Mouse (Mus musculus) stomach, postnatal 0 days (tissue): ENCODE results near the gene Myo1a. TPM values are rescaled to one million over a fixed set of nuclear protein-coding genes. Genes with fewer than 3 reads are reported as not detected.
"Not testable (repeated sequence)": the region's sequence is repeated elsewhere in the genome, so short reads cannot be mapped to it uniquely, and the experiment has no call there.

Source experiments
- ATAC-seq: fragments of 200-750 bp; cut with Nextera tagmentation; 2 replicates; pipeline ENCODE4 v1.8.0; 2017; ENCODE audit not compliant: low FRiP score, low TSS enrichment
- DNase-seq: peaks from one replicate; pipeline ENCODE4 v3.0.0-alpha.2; 2016; ENCODE audit warnings: low spot score
- H3K27ac ChIP-seq: fragments of 300-500 bp; sonication (generic); replicated peaks from 2 replicates; pipeline ENCODE4 v1.5.1; 2014; ENCODE audit warnings: mild to moderate bottlenecking, control low read depth
- H3K27me3 ChIP-seq: fragments of 300-500 bp; sonication (generic); 2 replicates; pipeline ENCODE4 v1.6.1; 2014; ENCODE audit warnings: low read length; ENCODE audit not compliant: control insufficient read depth, insufficient read depth
- H3K36me3 ChIP-seq: fragments of 300-500 bp; sonication (generic); 2 replicates; pipeline ENCODE4 v1.6.1; 2014; ENCODE audit warnings: low read length, mixed read lengths; ENCODE audit not compliant: control insufficient read depth, insufficient read depth
- H3K4me1 ChIP-seq: fragments of 300-500 bp; sonication (generic); replicated peaks from 2 replicates; pipeline ENCODE4 v1.6.1; 2014; ENCODE audit warnings: antibody characterized with exemption; ENCODE audit not compliant: control insufficient read depth, insufficient read depth
- H3K4me2 ChIP-seq: fragments of 300-500 bp; sonication (generic); replicated peaks from 2 replicates; pipeline ENCODE4 v1.6.1; 2014; ENCODE audit warnings: low read depth, mild to moderate bottlenecking, control low read depth, moderate library complexity
- H3K4me3 ChIP-seq: fragments of 300-500 bp; sonication (generic); 2 replicates; pipeline ENCODE4 v1.5.1; 2014; ENCODE audit warnings: low read depth, low read length, control low read depth
- H3K9ac ChIP-seq: fragments of 300-500 bp; sonication (generic); 2 replicates; pipeline ENCODE4 v1.6.1; 2014; ENCODE audit warnings: mild to moderate bottlenecking, low read length, control low read depth, mixed read lengths
- H3K9me3 ChIP-seq: fragments of 300-500 bp; sonication (generic); 2 replicates; pipeline ENCODE4 v1.6.1; 2016; ENCODE audit warnings: low read length; ENCODE audit not compliant: control insufficient read depth
- CTCF ChIP-seq: IDR thresholded peaks from 2 replicates; pipeline ENCODE4 v1.5.1; 2016; ENCODE audit warnings: antibody characterized with exemption, low read depth, mild to moderate bottlenecking, moderate library complexity
- EP300 ChIP-seq: optimal IDR thresholded peaks from 2 replicates; pipeline ENCODE3; 2016; ENCODE audit warnings: antibody characterized with exemption
- WGBS: fragments of 180-500 bp; shearing (Covaris S2); extraction: QIAGEN DNeasy Blood & Tissue Kit; methylation state at CpG from one replicate; pipeline ENCODE4 v1.1.7; 2014; 5-methylcytosine and 5-hydroxymethylcytosine counted together
- polyA plus RNA-seq: library from polyadenylated mRNA; unstranded; fragments of >200 nt; fragmentation: Nextera tagmentation; extraction: Ambion mirVana; gene quantifications from 2 replicates; pipeline ENCODE4 v1.2.1, GENCODE M21; 2015

The Myo1a gene
- 39.3 and 42.1 TPM in 2 replicates for polyA plus RNA-seq

DNA sequence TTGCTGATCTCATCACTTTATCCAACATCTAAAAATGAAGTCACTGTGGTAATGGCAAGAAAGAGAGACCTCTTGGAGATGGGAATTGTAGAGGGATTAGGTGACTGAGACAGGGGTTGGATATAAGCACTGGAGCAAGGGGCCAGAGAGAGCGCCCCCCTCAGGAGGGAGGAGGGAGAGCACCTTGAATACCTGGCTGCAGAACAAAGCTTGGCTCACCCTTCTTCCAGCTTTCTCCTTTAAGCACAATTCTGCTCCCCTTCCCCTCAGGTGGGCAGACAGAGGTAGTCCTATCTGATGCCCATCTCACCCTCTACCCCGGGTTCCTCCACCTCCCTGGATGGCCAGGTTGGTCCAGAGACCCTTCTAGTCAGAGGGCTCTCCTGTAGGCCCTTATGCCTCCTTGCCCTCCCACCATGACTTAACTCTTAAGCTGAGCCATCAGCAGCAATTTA is at the start of gene Myo1a:
Gene Myo1a (plus strand): TSS at position 405 of the 455 bp plus-strand sequence.
- WGBS = 78% methylated on average over 2 of the region's 2 CpGs
- Histone ChIP-seq H3K27me3 (no peaks in the 10 kb centered on the region), H3K4me1 (no peaks in the 10 kb centered on the region), H3K9ac (no peak within 1 kb of the TSS), H3K4me3 (peak within 1 kb of the TSS; percentile 19), H3K4me2 (peak within 1 kb of the TSS; percentile 34), H3K9me3 (no peaks in the 10 kb centered on the region), H3K36me3 (no peaks in the 10 kb centered on the region), H3K27ac (peak within 1 kb of the TSS; percentile 78)
- ATAC-seq = no peak
- TF ChIP-seq CTCF (peak; percentile 42), EP300 (no peak)
- DNase-seq = no peak

- not testable (repeated sequence) for H3K4me3 ChIP-seq, H3K4me2 ChIP-seq, H3K9me3 ChIP-seq, H3K27me3 ChIP-seq, DNase-seq, ATAC-seq, H3K9ac ChIP-seq, H3K27ac ChIP-seq
- 68% methylated on average over 6 of the region's 6 CpGs for WGBS
- Histone ChIP-seq H3K36me3 (peaks cover 32% of the 10 kb centered on the region), H3K4me1 (peaks cover 12% of the 10 kb centered on the region)
Observed at GRCm38 (mm10) chr10:127657617-127658016, 47.4 kb upstream of the Myo1a start.

DNA sequence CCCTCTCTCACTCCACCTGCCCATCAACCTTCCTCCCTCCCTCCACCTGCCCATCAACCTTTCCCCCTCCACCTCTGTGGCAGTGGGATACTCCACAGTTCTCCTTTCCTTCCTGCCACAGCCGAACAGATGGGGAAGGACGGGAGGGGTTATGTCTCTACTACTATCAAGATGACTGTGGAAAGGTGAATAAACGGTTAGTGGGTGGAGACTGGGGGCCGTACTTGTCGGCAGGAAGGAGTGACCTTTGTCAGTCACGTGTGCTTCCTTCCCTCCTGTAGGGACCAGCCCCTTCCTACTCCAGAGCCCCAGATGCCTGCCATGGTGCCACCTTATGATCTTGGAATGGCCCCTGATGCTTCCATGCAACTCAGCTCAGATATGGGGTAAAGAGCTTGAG is 46.9 kb upstream of the Myo1a start:
- Histone ChIP-seq H3K4me2 (no peak overlapping the region), H3K4me1 (peaks cover 16% of the 10 kb centered on the region), H3K36me3 (peaks cover 28% of the 10 kb centered on the region), H3K4me3 (no peak overlapping the region), H3K27me3 (no peaks in the 10 kb centered on the region), H3K27ac (no peak overlapping the region), H3K9me3 (no peaks in the 10 kb centered on the region), H3K9ac (no peak overlapping the region)
- 28% methylated on average over 6 of the region's 6 CpGs for WGBS
- peak; percentile 56 for DNase-seq
- ATAC-seq = no peak
- TF ChIP-seq CTCF (no peak), EP300 (no peak)

DNA sequence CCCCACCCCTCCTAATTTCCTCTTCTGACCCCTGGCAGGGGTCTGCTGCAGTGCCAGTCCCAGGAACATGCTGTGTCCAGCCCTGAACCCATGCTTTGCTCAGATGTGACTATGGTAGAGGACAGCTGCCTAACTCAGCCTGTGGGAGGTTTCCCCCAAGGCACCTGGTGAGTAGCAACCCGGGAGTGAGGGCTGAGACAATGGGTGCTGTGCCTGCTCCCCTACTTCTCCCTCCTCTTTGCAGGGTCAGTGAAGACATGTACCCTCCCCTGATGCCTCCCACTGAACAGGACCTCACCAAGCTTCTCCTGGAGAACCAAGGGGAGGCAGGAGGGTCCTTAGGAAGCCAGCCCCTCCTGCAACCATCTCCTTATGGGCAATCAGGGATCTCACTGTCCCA is 45.4 kb upstream of the Myo1a start:
- no peak for ATAC-seq
- H3K4me3 ChIP-seq = no peak overlapping the region
- H3K27me3 ChIP-seq = no peaks in the 10 kb centered on the region
- H3K27ac ChIP-seq = no peak overlapping the region
- no peak for TF ChIP-seq CTCF
- no peak for TF ChIP-seq EP300
- no peak overlapping the region for H3K4me2 ChIP-seq
- no peaks in the 10 kb centered on the region for H3K9me3 ChIP-seq
- WGBS = 55% methylated on average over 1 of the region's 1 CpGs
- H3K4me1 ChIP-seq = peaks cover 16% of the 10 kb centered on the region
- H3K36me3 ChIP-seq = peaks cover 19% of the 10 kb centered on the region
- no peak for DNase-seq
- H3K9ac ChIP-seq = no peak overlapping the region

GRCm38 (mm10) chr10:127661291-127661914 is 43.6 kb upstream of the Myo1a start:
- H3K4me3 ChIP-seq = peak overlapping the region; percentile 25; the same call in 1 of the 2 replicates
- H3K9ac ChIP-seq = peak overlapping the region; percentile 59
- H3K36me3 ChIP-seq = peaks cover 9% of the 10 kb centered on the region
- 18% methylated on average over 14 of the region's 14 CpGs for WGBS
- no peaks in the 10 kb centered on the region for H3K9me3 ChIP-seq
- H3K4me2 ChIP-seq = peak overlapping the region; percentile 55
- ATAC-seq (peak; percentile 18; the same call in 1 of the 2 replicates), DNase-seq (peak; percentile 60)
- no peaks in the 10 kb centered on the region for H3K27me3 ChIP-seq
- H3K4me1 ChIP-seq = peaks cover 22% of the 10 kb centered on the region
- peak overlapping the region; percentile 90 for H3K27ac ChIP-seq
- no peak for TF ChIP-seq CTCF
- TF ChIP-seq EP300 = no peak

- Histone ChIP-seq H3K9me3 (no peaks in the 10 kb centered on the region), H3K4me2 (peak overlapping the region; percentile 55), H3K4me1 (peaks cover 22% of the 10 kb centered on the region), H3K36me3 (peaks cover 5% of the 10 kb centered on the region), H3K9ac (peak overlapping the region; percentile 59), H3K4me3 (peak overlapping the region; percentile 25), H3K27me3 (no peaks in the 10 kb centered on the region), H3K27ac (peak overlapping the region; percentile 90)
- peak; percentile 67 for ATAC-seq
- peak; percentile 88 for DNase-seq
- WGBS = 4% methylated on average over 16 of the region's 16 CpGs
- TF ChIP-seq EP300 (no peak), CTCF (no peak)
Observed at GRCm38 (mm10) chr10:127661915-127662663, 42.9 kb upstream of the Myo1a start.
